Mouse (Mus musculus) ES-Bruce4 (cell line): ENCODE results near the gene Loxl3.

Experiments
- CTCF ChIP-seq: IDR thresholded peaks from one replicate; pipeline ENCODE4 v1.8.1; 2011; ENCODE audit warnings: low read depth, low read length
- EP300 ChIP-seq: IDR thresholded peaks from 2 replicates; pipeline ENCODE4 v1.6.1; 2011; ENCODE audit warnings: low read depth, low read length; ENCODE audit not compliant: insufficient read depth
- POLR2A ChIP-seq: IDR thresholded peaks from one replicate; pipeline ENCODE4 v1.8.1; 2011; ENCODE audit warnings: low read length; ENCODE audit not compliant: insufficient read depth

GRCm38 (mm10) chr6:83080210-83080609, 46.2 kb downstream of the Loxl3 start:
- TF ChIP-seq EP300 = no peak
- no peak for TF ChIP-seq POLR2A
- no peak for TF ChIP-seq CTCF
